Comparison of ENCODE assay signal across 28 mouse cellular contexts in genomic region chr10:23044466-23044865, GRCm38 (mm10).
"Had no signal": no experiment of that assay in that cellular context is flagged by ENCODE, and none has a peak within 500 bp of the region (broad histone marks: within the 10 kb centered on the region; RNA-seq: fewer than 3 reads in every experiment).

No protein-coding gene starts in this region.

- H3K27me3 ChIP-seq: embryonic facial prominence, embryonic 12.5 days; embryonic facial prominence, embryonic 13.5 days; embryonic facial prominence, embryonic 15.5 days; forebrain, embryonic 12.5 days; forebrain, embryonic 13.5 days; forebrain, embryonic 15.5 days had no signal

- DNase-seq: cerebellum, adult 18-20 months; cerebellum, adult 2 months; cerebellum, adult 8-10 months; cerebellum, adult 9-10 months; cerebellum, adult 9-11 months; cerebellum, postnatal 10 days; cerebellum, postnatal 14 days; cerebellum, postnatal 25 days; cerebellum, postnatal 36 days; embryo, embryonic 11 days; forebrain, postnatal 0 days; gastrocnemius, adult 2 months; gastrocnemius, postnatal 10 days; gastrocnemius, postnatal 14 days; gastrocnemius, postnatal 25 days; gastrocnemius, postnatal 36 days; heart, adult 11 months had no signal

- ATAC-seq: forebrain, embryonic 13.5 days; forebrain, embryonic 14.5 days; forebrain, embryonic 15.5 days; forebrain, embryonic 16.5 days; forebrain, postnatal 0 days had no signal

- H3K4me3 ChIP-seq: embryonic facial prominence, embryonic 10.5 days; embryonic facial prominence, embryonic 12.5 days; embryonic facial prominence, embryonic 13.5 days; embryonic facial prominence, embryonic 15.5 days; erythroblast, embryonic 14.5 days; forebrain, embryonic 10.5 days; forebrain, embryonic 12.5 days; forebrain, embryonic 13.5 days; forebrain, embryonic 15.5 days; gastrocnemius, adult 2 months had no signal

- H3K36me3 ChIP-seq: embryonic facial prominence, embryonic 10.5 days; embryonic facial prominence, embryonic 12.5 days; embryonic facial prominence, embryonic 13.5 days; embryonic facial prominence, embryonic 15.5 days; forebrain, embryonic 10.5 days; forebrain, embryonic 12.5 days; forebrain, embryonic 15.5 days had no signal

- H3K9me3 ChIP-seq: embryonic facial prominence, embryonic 10.5 days; embryonic facial prominence, embryonic 12.5 days; embryonic facial prominence, embryonic 13.5 days; embryonic facial prominence, embryonic 15.5 days; forebrain, embryonic 10.5 days; forebrain, embryonic 12.5 days; forebrain, embryonic 13.5 days; forebrain, embryonic 15.5 days had no signal

- H3K4me2 ChIP-seq: embryonic facial prominence, embryonic 12.5 days; embryonic facial prominence, embryonic 13.5 days; embryonic facial prominence, embryonic 15.5 days; forebrain, embryonic 12.5 days; forebrain, embryonic 13.5 days; forebrain, embryonic 15.5 days had no signal

- H3K4me1 ChIP-seq: embryonic facial prominence, embryonic 10.5 days; embryonic facial prominence, embryonic 12.5 days; embryonic facial prominence, embryonic 13.5 days; embryonic facial prominence, embryonic 15.5 days; forebrain, embryonic 10.5 days; forebrain, embryonic 12.5 days; forebrain, embryonic 13.5 days; forebrain, embryonic 15.5 days had no signal

- H3K27ac ChIP-seq: embryonic facial prominence, embryonic 10.5 days; embryonic facial prominence, embryonic 12.5 days; embryonic facial prominence, embryonic 13.5 days; embryonic facial prominence, embryonic 15.5 days; forebrain, embryonic 10.5 days; forebrain, embryonic 12.5 days; forebrain, embryonic 13.5 days; forebrain, embryonic 15.5 days; gastrocnemius, adult 2 months had no signal

- H3K9ac ChIP-seq: embryonic facial prominence, embryonic 12.5 days; embryonic facial prominence, embryonic 13.5 days; embryonic facial prominence, embryonic 15.5 days; forebrain, embryonic 12.5 days; forebrain, embryonic 13.5 days; forebrain, embryonic 15.5 days; forebrain, postnatal 0 days had no signal
